Mouse (Mus musculus) kidney, embryonic 15.5 days (tissue): ENCODE results near the gene Zkscan8. TPM values are rescaled to one million over a fixed set of nuclear protein-coding genes. Genes with fewer than 3 reads are reported as not detected.
A peak's percentile ranks its signal among the peaks of the same experiment; 100 is the strongest.
"Not testable (repeated sequence)": the region's sequence is repeated elsewhere in the genome, so short reads cannot be mapped to it uniquely, and the experiment has no call there.

Experiments used
- ATAC-seq: fragments of 200-750 bp; cut with Nextera tagmentation; replicated peaks from 2 replicates; pipeline ENCODE4 v1.8.0; 2017; ENCODE audit warnings: moderate TSS enrichment; ENCODE audit not compliant: low FRiP score
- H3K27ac ChIP-seq: fragments of 300-500 bp; sonication (generic); 2 replicates; pipeline ENCODE4 v1.5.1; 2015; ENCODE audit warnings: mild to moderate bottlenecking, inconsistent platforms
- H3K27me3 ChIP-seq: fragments of 300-500 bp; sonication (generic); 2 replicates; pipeline ENCODE4 v1.6.1; 2015; ENCODE audit warnings: inconsistent platforms
- H3K36me3 ChIP-seq: fragments of 300-500 bp; sonication (generic); 2 replicates; pipeline ENCODE4 v1.6.1; 2015; ENCODE audit warnings: inconsistent platforms
- H3K4me1 ChIP-seq: fragments of 300-500 bp; sonication (generic); 2 replicates; pipeline ENCODE4 v1.6.1; 2015; ENCODE audit warnings: inconsistent platforms
- H3K4me2 ChIP-seq: fragments of 300-500 bp; sonication (generic); 2 replicates; pipeline ENCODE4 v1.6.1; 2015; ENCODE audit warnings: moderate library complexity, mild to moderate bottlenecking, inconsistent platforms
- H3K4me3 ChIP-seq: fragments of 300-500 bp; sonication (generic); replicated peaks from 2 replicates; pipeline ENCODE4 v1.5.1; 2015; ENCODE audit warnings: mild to moderate bottlenecking, inconsistent platforms
- H3K9ac ChIP-seq: fragments of 300-500 bp; sonication (generic); 2 replicates; pipeline ENCODE4 v1.6.1; 2015; ENCODE audit warnings: mild to moderate bottlenecking, inconsistent platforms
- H3K9me3 ChIP-seq: fragments of 300-500 bp; sonication (generic); replicated peaks from 2 replicates; pipeline ENCODE4 v1.6.1; 2016; ENCODE audit warnings: inconsistent platforms
- WGBS: fragments of 180-500 bp; shearing (Covaris S2); methylation state at CpG from one replicate; pipeline ENCODE4 v1.1.7; 2015; ENCODE audit warnings: mixed read lengths; 5-methylcytosine and 5-hydroxymethylcytosine counted together
- polyA plus RNA-seq: library from polyadenylated mRNA; unstranded; fragments of >200 nt; fragmentation: Nextera tagmentation; extraction: Ambion mirVana; gene quantifications from 2 replicates; pipeline ENCODE4 v1.2.1, GENCODE M21; 2015

The Zkscan8 gene
- polyA plus RNA-seq, 1 experiment from 2014 or later: 6.7 TPM

DNA sequence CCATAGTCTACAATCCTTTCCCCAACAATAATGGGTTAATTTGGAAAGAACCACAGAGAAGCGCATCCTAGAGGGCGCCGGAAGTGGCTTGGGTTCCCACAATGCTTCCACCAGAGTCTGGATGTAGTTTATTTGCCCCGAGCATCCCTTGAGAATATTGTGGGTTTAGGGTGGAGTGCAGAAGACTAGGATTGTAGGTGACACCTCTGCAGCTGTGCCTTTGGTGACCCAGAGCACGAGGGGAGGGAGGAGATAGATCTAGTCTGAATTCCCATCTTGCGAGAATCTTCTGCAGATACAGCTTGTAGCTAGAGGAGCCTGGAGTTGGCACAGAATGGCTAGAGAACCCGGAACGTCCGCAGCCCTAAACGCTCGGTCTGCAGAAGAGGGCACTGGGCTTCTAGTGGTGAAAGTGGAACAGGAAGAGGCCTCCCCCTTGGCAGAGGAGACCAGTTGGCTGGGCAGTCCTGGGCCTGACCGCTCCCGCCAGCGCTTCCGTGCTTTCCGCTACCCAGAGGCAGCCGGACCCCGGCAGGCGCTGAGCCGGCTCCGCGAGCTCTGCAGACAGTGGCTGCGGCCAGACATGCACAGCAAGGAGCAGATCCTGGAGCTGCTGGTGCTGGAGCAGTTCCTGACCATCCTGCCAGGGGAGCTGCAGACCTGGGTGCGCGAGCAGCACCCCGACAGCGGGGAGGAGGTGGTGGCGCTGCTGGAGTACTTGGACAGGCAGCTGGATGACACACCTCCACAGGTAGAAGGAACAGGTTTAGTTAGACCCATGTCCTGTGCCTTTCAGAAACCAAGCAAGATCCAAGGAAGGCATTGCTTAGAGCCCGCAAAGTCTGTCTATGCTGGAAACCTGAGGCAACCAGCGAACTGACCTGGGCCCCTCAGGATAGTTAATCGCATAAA, 51.9 kb downstream of the Zkscan8 start, which contains the start of the genes Zkscan4 and Gm10065:
Zkscan4 (plus strand) TSS at position 149 of the 912 bp plus-strand sequence.
Gm10065 (minus strand) TSS at position 683 of the 912 bp plus-strand sequence.
- Histone ChIP-seq H3K9ac (peak within 1 kb of the TSS; percentile 52), H3K4me2 (peak within 1 kb of the TSS; percentile 71), H3K27ac (peak within 1 kb of the TSS; percentile 86), H3K4me3 (peak within 1 kb of the TSS; percentile 63)
- H3K36me3 ChIP-seq, H3K4me1 ChIP-seq, H3K27me3 ChIP-seq, H3K9me3 ChIP-seq: not testable (repeated sequence)
- 2% methylated on average over 31 of the region's 31 CpGs for WGBS
- ATAC-seq: peak; percentile 93

DNA sequence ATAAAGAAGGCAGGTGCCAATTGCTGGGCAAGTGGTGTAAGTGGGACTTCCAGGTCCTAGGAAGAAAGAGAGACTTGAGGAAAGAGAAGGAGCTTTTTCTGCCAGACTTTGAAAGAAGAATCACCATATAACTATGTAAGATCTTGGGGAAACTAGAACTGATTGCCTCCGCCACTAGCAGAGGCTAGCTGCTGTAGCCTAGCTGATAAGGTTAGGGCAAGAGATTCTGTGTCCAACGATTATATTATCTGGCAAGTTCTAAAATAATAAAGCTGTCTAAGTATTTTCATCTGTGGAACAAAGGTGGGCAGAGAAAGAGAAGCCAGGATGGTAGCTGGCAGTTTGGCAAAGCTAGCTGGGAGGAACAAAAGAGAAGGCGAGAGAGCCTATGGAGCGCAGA, 58.5 kb downstream of the Zkscan8 start:
- Histone ChIP-seq H3K4me1 (peaks cover 4% of the 10 kb centered on the region; the same call in 1 of the 2 replicates), H3K27ac (no peak overlapping the region), H3K9ac (no peak overlapping the region), H3K4me2 (no peak overlapping the region), H3K4me3 (no peak overlapping the region), H3K27me3 (peaks cover 23% of the 10 kb centered on the region), H3K36me3 (no peaks in the 10 kb centered on the region), H3K9me3 (no peaks in the 10 kb centered on the region)
- WGBS: 38% methylated on average over 4 of the region's 4 CpGs
- ATAC-seq: no peak

DNA sequence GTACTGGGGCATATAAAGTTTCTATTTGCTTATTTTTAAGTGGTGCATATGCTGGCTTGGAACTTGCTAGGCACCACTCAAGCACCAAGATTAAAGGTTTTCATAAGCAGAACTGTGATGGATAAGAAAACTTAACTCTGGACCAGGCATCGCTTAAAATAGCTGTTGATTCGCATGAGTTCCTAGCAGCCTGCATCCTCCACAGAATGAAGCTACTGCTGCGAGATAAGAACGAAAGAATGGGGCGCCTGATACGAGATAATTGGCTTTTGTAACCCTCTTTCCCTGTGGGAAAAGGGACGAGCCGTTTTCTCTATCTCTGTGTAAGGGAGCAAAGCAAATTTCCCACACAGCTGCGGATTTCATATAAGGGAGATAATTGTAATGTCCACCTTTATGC, 61.8 kb downstream of the Zkscan8 start:
- no peak overlapping the region for H3K9ac ChIP-seq
- WGBS: 39% methylated on average over 9 of the region's 9 CpGs
- no peak overlapping the region for H3K27ac ChIP-seq
- H3K4me1 ChIP-seq: peaks cover 4% of the 10 kb centered on the region; the same call in 1 of the 2 replicates
- peak overlapping the region; percentile 64; the same call in 1 of the 2 replicates for H3K4me3 ChIP-seq
- no peaks in the 10 kb centered on the region for H3K36me3 ChIP-seq
- no peak for ATAC-seq
- H3K27me3 ChIP-seq: peaks cover 29% of the 10 kb centered on the region
- H3K4me2 ChIP-seq: peak overlapping the region; percentile 93
- H3K9me3 ChIP-seq: no peaks in the 10 kb centered on the region

GRCm38 (mm10) chr13:21468061-21469019, 62.6 kb downstream of the Zkscan8 start, which contains the start of gene Nkapl:
Nkapl (minus strand) TSS chr13:21468509.
- peaks cover 4% of the 10 kb centered on the region; the same call in 1 of the 2 replicates for H3K4me1 ChIP-seq
- H3K27ac ChIP-seq: 0 out of 2 replicates have a peak within 1 kb of the TSS, but pooled peaks have one; percentile 20
- ATAC-seq: peak; percentile 99

DNA sequence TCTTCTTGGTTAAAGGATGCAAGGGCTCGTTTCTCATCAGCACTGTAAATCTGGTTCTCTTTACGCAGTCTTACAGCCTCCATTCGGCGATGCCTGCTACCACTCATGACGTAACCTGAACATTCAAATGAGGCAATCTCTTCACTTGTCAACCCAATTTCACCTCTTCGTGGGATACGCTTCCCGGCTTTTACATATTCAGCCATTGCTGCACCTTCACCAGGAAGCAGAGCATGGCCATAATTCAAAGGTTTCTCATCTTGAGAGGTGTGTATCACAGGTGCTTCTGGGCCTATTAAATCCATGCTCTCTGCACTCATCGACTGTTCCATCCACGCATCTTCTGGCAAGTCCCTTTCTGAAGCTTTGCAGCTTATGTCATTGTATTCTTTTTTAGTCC, 63.6 kb downstream of the Zkscan8 start:
- Histone ChIP-seq H3K27ac (no peak overlapping the region), H3K27me3 (peaks cover 29% of the 10 kb centered on the region), H3K9ac (no peak overlapping the region), H3K4me3 (no peak overlapping the region), H3K4me1 (peaks cover 4% of the 10 kb centered on the region; the same call in 1 of the 2 replicates), H3K36me3 (no peaks in the 10 kb centered on the region), H3K9me3 (no peaks in the 10 kb centered on the region), H3K4me2 (no peak overlapping the region)
- ATAC-seq: no peak
- WGBS: 82% methylated on average over 10 of the region's 10 CpGs

More at GRCm38 (mm10) chr13:21468061-21469019, 62.6 kb downstream of the Zkscan8 start, which contains the start of gene Nkapl:
- Histone ChIP-seq H3K4me2 (peak within 1 kb of the TSS; percentile 93), H3K9me3 (no peaks in the 10 kb centered on the region), H3K9ac (peak within 1 kb of the TSS; percentile 63), H3K27me3 (peaks cover 29% of the 10 kb centered on the region), H3K4me3 (peak within 1 kb of the TSS; percentile 64), H3K36me3 (no peaks in the 10 kb centered on the region)
- under 1% methylated on average over 54 of the region's 54 CpGs for WGBS

Other genes starting within 250 kb of the Zkscan8 start
- gene Gpx5, start 238.4 kb downstream of the Zkscan8 start, polyA plus RNA-seq: not detected in 2 replicates
- gene Gpx6, start 219.0 kb downstream of the Zkscan8 start, polyA plus RNA-seq: 5.2 and 6.1 TPM in 2 replicates
- gene Olfr1367, start 184.2 kb downstream of the Zkscan8 start, polyA plus RNA-seq: not detected in 2 replicates
- gene Zscan12, start 168.3 kb downstream of the Zkscan8 start, polyA plus RNA-seq: 12.4 and 12.7 TPM in 2 replicates
- 82.5 and 84.2 TPM in 2 replicates for gene Zkscan3, start 128.4 kb downstream of the Zkscan8 start, polyA plus RNA-seq
- gene Pgbd1, start 90.1 kb downstream of the Zkscan8 start, polyA plus RNA-seq: 3.6 and 3.9 TPM in 2 replicates
- 32.6 and 37.0 TPM in 2 replicates for gene Zscan26, start 77.4 kb downstream of the Zkscan8 start, polyA plus RNA-seq
- gene Nkapl, start 62.6 kb downstream of the Zkscan8 start, polyA plus RNA-seq: 2.0 and 2.9 TPM in 2 replicates
- gene Zkscan4, start 52.2 kb downstream of the Zkscan8 start, polyA plus RNA-seq: 3.5 and 4.0 TPM in 2 replicates
- gene Gm10065, start 51.7 kb downstream of the Zkscan8 start, polyA plus RNA-seq: not detected in 2 replicates
- gene AK157302, start 35.9 kb downstream of the Zkscan8 start, polyA plus RNA-seq: 0.10 and 0.42 TPM in 2 replicates
- gene Gm11273, start 29.7 kb downstream of the Zkscan8 start, polyA plus RNA-seq: 5.1 and 9.2 TPM in 2 replicates
- 0.13 and 0.21 TPM in 2 replicates for gene Olfr1366, start 11.7 kb upstream of the Zkscan8 start, polyA plus RNA-seq
- gene Olfr1535, start 28.8 kb upstream of the Zkscan8 start, polyA plus RNA-seq: not detected in 2 replicates
- not detected in 2 replicates for gene Olfr1364, start 50.6 kb upstream of the Zkscan8 start, polyA plus RNA-seq
- gene Olfr1362, start 82.9 kb upstream of the Zkscan8 start, polyA plus RNA-seq: not detected in 2 replicates
- not detected in 2 replicates for gene Olfr11, start 111.4 kb upstream of the Zkscan8 start, polyA plus RNA-seq
- not detected in 2 replicates for gene Olfr1361, start 132.3 kb upstream of the Zkscan8 start, polyA plus RNA-seq
- gene Olfr1360, start 146.3 kb upstream of the Zkscan8 start, polyA plus RNA-seq: not detected in 2 replicates
- not detected in 2 replicates for gene Olfr1359, start 167.0 kb upstream of the Zkscan8 start, polyA plus RNA-seq
- gene Hist1h2bl, start 185.0 kb upstream of the Zkscan8 start, polyA plus RNA-seq: 1.6 and 4.5 TPM in 2 replicates
- gene Hist1h2ai, start 185.3 kb upstream of the Zkscan8 start, polyA plus RNA-seq: 29.5 and 35.5 TPM in 2 replicates
- 14.2 and 15.6 TPM in 2 replicates for gene Hist1h3h, start 186.5 kb upstream of the Zkscan8 start, polyA plus RNA-seq
- gene Hist1h2bm, start 190.9 kb upstream of the Zkscan8 start, polyA plus RNA-seq: 4.6 and 5.2 TPM in 2 replicates
- 0.91 and 1.9 TPM in 2 replicates for gene Hist1h4j, start 203.9 kb upstream of the Zkscan8 start, polyA plus RNA-seq
- 2.5 and 5.4 TPM in 2 replicates for gene Hist1h4k, start 219.4 kb upstream of the Zkscan8 start, polyA plus RNA-seq
- gene Hist1h2ak, start 222.7 kb upstream of the Zkscan8 start, polyA plus RNA-seq: 32.0 and 32.6 TPM in 2 replicates
- 2.2 and 6.0 TPM in 2 replicates for gene Hist1h2bn, start 223.0 kb upstream of the Zkscan8 start, polyA plus RNA-seq
- gene Hist1h1b, start 249.5 kb upstream of the Zkscan8 start, polyA plus RNA-seq: 24.0 and 28.9 TPM in 2 replicates